Mouse (Mus musculus): ENCODE data around the gene Gm2000. TPM values are rescaled to one million over a fixed set of nuclear protein-coding genes. Genes with fewer than 3 reads are reported as not detected.

Gene Gm2000
- polyA plus RNA-seq, 1 experiment from 2014 or later: 616 TPM

GRCm38 (mm10) chr1:156408521-156408920, 42.7 kb downstream of the Gm2000 start:
- Histone ChIP-seq H3K4me3 (ENCODE audit: control insufficient read depth in 1 of 2, insufficient read depth in 1 of 2, low read depth in 1 of 2, low read length in 2 of 2) (no peak overlapping the region), H3K9me3 (ENCODE audit: control insufficient read depth, low read length) (peaks cover 4% of the 10 kb centered on the region; the same call in 1 of the 2 replicates)

More at GRCm38 (mm10) chr1:156408521-156408920, 42.7 kb downstream of the Gm2000 start:
- no peak for ATAC-seq (ENCODE audit: insufficient number of reproducible peaks, insufficient read depth, low FRiP score, low read depth)
- no peak overlapping the region for H3K9ac ChIP-seq (ENCODE audit: low read length)
- H3K36me3 ChIP-seq (ENCODE audit: control insufficient read depth, insufficient read depth, low read length): no peaks in the 10 kb centered on the region
- 63% methylated on average over 4 of the region's 4 CpGs for WGBS
- no peak overlapping the region for H3K4me2 ChIP-seq (ENCODE audit: low read length)
- H3K27me3 ChIP-seq (ENCODE audit: control insufficient read depth, insufficient read depth, low read length): no peaks in the 10 kb centered on the region
- no peaks in the 10 kb centered on the region for H3K4me1 ChIP-seq (ENCODE audit: control insufficient read depth in 2 of 2, insufficient read depth in 2 of 2, low read length in 2 of 2)
- H3K27ac ChIP-seq (replicated peaks in 1 of 2; ENCODE audit: control insufficient read depth in 1 of 2, insufficient read depth in 1 of 2, low read depth in 2 of 2, low read length in 2 of 2): no peak overlapping the region

Other genes with a start within 250 kb of the Gm2000 start
- 2.4 and 2.6 TPM in 2 replicates for gene Fam163a, start 161.0 kb upstream of the Gm2000 start, polyA plus RNA-seq (2014; fragmentation: Nextera tagmentation; extraction: Ambion mirVana)
- gene Tdrd5, start 62.4 kb upstream of the Gm2000 start, polyA plus RNA-seq (2014; fragmentation: Nextera tagmentation; extraction: Ambion mirVana): 0.08 TPM in 1 of 2 replicates, not detected in the other
- gene Nphs2, start 55.3 kb upstream of the Gm2000 start, polyA plus RNA-seq (2014; fragmentation: Nextera tagmentation; extraction: Ambion mirVana): not detected in 2 replicates
- 0.20 and 0.35 TPM in 2 replicates for gene Axdnd1, start 55.1 kb downstream of the Gm2000 start, polyA plus RNA-seq (2014; fragmentation: Nextera tagmentation; extraction: Ambion mirVana)
- gene Soat1, start 108.3 kb downstream of the Gm2000 start, polyA plus RNA-seq (2014; fragmentation: Nextera tagmentation; extraction: Ambion mirVana): 32.2 and 32.7 TPM in 2 replicates
- gene Gm10031, start 158.0 kb downstream of the Gm2000 start, polyA plus RNA-seq (2014; fragmentation: Nextera tagmentation; extraction: Ambion mirVana): 0.74 and 0.82 TPM in 2 replicates
- gene Abl2, start 192.7 kb downstream of the Gm2000 start, polyA plus RNA-seq (2014; fragmentation: Nextera tagmentation; extraction: Ambion mirVana): 3.7 and 4.2 TPM in 2 replicates